Mouse (Mus musculus) skeletal muscle tissue, adult 2 months (tissue): ENCODE data around the gene Rhox4d.
"Not testable (repeated sequence)": the region's sequence is repeated elsewhere in the genome, so short reads cannot be mapped to it uniquely, and the experiment has no call there.

Source experiments
- DNase-seq: peaks from one replicate; pipeline ENCODE4 v3.0.0-alpha.2; 2012; ENCODE audit warnings: low read depth, low spot score

Gene Rhox4d

DNA sequence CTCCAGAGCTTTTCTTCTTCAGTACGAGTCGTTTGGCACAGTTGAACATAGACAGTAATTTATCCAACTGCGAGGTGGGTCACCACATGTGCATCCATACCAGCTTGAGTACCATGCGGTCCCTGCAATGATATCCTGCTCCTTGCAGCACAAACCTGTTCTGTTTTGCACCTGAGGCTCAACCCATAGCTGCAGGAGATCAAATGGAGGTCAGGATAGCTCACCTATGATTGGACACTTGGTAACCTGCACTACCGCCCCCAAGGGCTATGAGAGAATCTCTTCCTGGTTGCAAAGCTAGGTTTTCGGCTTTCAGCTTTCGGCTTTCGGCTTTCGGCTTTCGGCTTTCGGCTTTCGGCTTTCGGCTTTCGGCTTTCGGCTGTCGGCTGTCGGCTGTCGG, at the start of gene Rhox4d:
Gene Rhox4d, plus strand, starts transcription at position 301 of the 400 bp plus-strand sequence.
- DNase-seq = not testable (repeated sequence)

DNA sequence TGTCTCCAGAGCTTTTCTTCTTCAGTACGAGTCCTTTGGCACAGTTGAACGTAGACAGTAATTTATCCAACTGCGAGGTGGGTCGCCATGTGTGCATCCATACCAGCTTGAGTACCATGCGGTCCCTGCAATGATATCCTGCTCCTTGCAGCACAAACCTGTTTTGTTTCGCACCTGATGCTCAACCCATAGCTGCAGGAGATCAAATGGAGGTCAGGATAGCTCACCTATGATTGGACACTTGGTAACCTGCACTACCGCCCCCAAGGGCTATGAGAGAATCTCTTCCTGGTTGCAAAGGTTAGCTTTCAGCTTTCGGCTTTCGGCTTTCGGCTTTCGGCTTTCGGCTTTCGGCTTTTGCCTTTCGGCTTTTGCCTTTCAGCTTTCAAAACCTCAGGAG, 34.1 kb upstream of the Rhox4d start, which contains the start of gene Rhox4c:
Gene Rhox4c, plus strand, starts transcription at position 301 of the 400 bp plus-strand sequence.
- DNase-seq = not testable (repeated sequence)

DNA sequence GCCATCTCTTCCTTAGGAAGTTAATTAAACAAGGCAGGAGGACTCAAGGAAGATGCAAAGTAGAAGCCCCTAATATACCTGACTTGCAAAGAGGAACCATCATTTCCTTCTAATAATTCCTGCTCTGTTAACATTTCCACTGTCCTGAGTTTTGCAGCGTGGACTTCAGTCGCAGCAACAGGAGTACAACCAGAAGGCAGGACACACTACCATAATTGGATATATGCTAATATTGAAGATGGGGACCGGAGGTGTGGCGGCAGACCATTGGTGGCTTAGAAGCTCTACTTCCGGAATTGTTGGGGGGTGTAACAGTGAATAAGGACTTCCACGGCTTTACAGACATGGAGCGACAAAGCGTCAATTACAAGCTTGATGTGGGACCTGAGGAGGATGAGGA, 16.0 kb downstream of the Rhox4d start, which contains the start of gene Rhox2e:
Gene Rhox2e, plus strand, starts transcription at position 301 of the 400 bp plus-strand sequence.
- DNase-seq = not testable (repeated sequence)

DNA sequence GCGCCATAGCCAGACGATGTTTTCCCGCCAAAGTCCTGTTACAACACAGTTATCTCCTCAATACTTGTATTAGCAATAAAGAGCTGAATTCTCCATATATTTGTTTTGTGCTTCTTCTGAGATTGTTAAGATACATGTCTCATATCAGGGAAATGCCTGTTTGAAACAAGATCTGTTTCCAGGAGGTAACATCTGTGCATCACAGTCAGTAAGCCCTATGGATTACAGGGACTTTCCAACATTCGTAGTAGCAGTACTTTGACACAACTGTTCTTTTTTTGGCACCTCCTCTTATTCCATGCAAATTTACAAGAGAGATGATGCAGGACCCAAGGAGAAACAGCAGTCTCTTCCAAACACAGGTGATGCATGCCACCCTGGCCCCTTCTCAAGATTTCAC, 27.6 kb downstream of the Rhox4d start, which contains the start of gene Rhox3e:
Gene Rhox3e, plus strand, starts transcription at position 301 of the 400 bp plus-strand sequence.
- not testable (repeated sequence) for DNase-seq

DNA sequence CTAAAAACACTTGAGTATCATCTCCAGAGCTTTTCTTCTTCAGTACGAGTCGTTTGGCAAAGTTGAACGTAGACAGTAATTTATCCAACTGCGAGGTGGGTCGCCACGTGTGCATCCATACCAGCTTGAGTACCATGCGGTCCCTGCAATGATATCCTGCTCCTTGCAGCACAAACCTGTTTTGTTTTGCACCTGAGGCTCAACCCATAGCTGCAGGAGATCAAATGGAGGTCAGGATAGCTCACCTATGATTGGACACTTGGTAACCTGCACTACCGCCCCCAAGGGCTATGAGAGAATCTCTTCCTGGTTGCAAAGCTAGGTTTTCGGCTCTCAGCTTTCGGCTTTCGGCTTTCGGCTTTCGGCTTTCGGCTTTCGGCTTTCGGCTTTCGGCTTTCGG, 43.0 kb downstream of the Rhox4d start, which contains the start of gene Rhox4e:
Gene Rhox4e, plus strand, starts transcription at position 301 of the 400 bp plus-strand sequence.
- DNase-seq = not testable (repeated sequence)
